Mouse (Mus musculus): Measurements from ENCODE around the gene Gsk3a. TPM values are rescaled to one million over a fixed set of nuclear protein-coding genes. Genes with fewer than 3 reads are reported as not detected.

Gsk3a gene
- polyA plus RNA-seq, 1 experiment from 2014 or later: 20.3 TPM

DNA sequence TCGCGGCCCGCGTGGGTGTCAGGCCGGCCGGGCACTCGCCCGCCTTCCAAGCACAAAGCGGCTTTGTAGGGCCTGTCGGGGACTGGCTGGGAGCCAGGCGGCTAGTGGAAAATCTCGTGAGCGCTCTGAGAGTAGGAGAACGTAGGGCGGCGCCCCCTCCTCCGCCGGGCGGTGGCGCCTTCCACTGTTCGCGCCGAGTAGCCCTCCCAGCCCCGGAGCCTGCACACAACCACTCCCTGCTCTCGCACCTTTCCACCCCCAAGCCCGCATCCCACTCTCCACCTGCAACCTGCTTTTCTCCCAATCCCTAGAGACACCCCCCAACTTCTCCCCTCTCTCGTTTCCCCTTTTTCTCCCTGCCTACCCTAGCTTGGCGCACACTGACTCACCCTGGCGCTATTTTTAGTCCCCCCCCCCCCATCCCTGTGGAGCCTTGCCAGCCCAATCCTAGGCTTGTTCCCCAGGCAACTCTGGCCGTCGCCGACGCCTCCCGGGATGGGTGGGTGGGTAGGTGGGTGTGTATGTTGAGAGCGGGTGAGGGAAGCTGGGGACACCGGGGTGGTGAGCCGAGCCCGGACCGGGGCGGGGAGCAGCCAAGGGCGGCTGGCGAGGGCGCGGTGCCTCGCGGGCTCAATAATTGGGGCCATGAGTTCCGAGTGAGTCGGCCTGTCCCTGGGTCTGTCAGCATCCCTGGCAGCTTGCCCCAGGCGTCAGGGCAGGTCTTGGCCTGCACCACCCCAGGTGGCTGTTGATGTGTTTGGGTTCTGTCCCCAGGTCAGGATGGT, 41.6 kb upstream of the Gsk3a start:
- Histone ChIP-seq H3K27ac (peak overlapping the region; percentile 96), H3K4me1 (peaks cover 71% of the 10 kb centered on the region), H3K4me2 (replicated peaks) (peak overlapping the region; percentile 95), H3K9me3 (no peaks in the 10 kb centered on the region), H3K27me3 (replicated peaks) (no peaks in the 10 kb centered on the region), H3K9ac (peak overlapping the region; percentile 79), H3K4me3 (peak overlapping the region; percentile 53), H3K36me3 (no peaks in the 10 kb centered on the region)
- WGBS: under 1% methylated on average over 49 of the region's 49 CpGs
- peak; percentile 57 for ATAC-seq (ENCODE audit: low FRiP score, low read depth)

- Histone ChIP-seq H3K9me3 (no peaks in the 10 kb centered on the region), H3K27ac (peak overlapping the region; percentile 96), H3K4me2 (replicated peaks) (peak overlapping the region; percentile 95), H3K4me3 (peak overlapping the region; percentile 53), H3K36me3 (peaks cover 4% of the 10 kb centered on the region; the same call in 1 of the 2 replicates), H3K27me3 (replicated peaks) (no peaks in the 10 kb centered on the region), H3K4me1 (peaks cover 66% of the 10 kb centered on the region), H3K9ac (peak overlapping the region; percentile 79)
- under 1% methylated on average over 54 of the region's 60 CpGs for WGBS
- peak; percentile 64 for ATAC-seq (ENCODE audit: low FRiP score, low read depth)
These were observed 40.9 kb upstream of the Gsk3a start for GRCm38 (mm10) chr7:25278341-25279075.

DNA sequence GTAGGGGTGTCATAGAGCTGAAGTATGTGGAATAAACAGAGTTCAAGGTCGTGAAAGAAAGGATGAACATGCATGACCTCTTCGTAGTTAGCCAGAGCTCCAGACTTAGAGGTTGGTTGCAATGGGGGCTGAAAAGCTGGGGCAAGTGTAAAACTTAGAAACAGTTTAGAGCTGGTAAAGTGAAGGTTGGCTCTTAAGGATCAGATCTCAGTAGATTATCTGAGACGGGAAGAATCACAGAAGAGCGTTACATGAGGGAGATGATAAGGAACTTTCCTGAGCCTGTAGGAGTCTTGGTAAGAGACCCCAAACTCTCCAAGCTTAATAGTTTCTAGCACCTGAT, 40.3 kb upstream of the Gsk3a start:
- Histone ChIP-seq H3K36me3 (peaks cover 9% of the 10 kb centered on the region), H3K27me3 (replicated peaks) (no peaks in the 10 kb centered on the region), H3K4me3 (peak overlapping the region; percentile 53), H3K4me2 (replicated peaks) (peak overlapping the region; percentile 95), H3K27ac (no peak overlapping the region), H3K4me1 (peaks cover 60% of the 10 kb centered on the region), H3K9ac (peak overlapping the region; percentile 42), H3K9me3 (no peaks in the 10 kb centered on the region)
- ATAC-seq (ENCODE audit: low FRiP score, low read depth): no peak
- 15% methylated on average over 4 of the region's 4 CpGs for WGBS

DNA sequence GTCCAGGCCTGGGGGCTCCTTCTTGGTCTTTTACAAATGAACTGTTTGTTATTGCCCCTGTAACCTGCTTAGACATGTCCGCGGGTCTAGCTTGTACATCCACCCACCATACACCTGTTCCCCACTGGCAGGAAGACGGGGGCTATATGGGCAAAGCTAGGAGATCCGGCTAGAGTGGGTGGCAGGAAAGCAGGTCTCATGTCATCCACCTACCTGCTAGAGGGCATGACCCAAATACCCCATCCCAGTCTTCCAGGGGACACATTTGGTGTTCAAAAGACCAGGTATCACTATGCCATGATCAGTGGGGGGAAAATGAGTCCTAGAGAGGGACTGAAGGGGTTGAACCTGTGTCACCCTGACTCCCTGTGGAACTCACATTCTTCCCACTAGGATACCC, 39.8 kb upstream of the Gsk3a start:
- Histone ChIP-seq H3K27me3 (replicated peaks) (no peaks in the 10 kb centered on the region), H3K4me2 (replicated peaks) (peak overlapping the region; percentile 95), H3K27ac (no peak overlapping the region), H3K4me3 (no peak overlapping the region), H3K4me1 (peaks cover 57% of the 10 kb centered on the region), H3K9ac (peak overlapping the region; percentile 42), H3K9me3 (no peaks in the 10 kb centered on the region), H3K36me3 (peaks cover 15% of the 10 kb centered on the region)
- 86% methylated on average over 4 of the region's 4 CpGs for WGBS
- ATAC-seq (ENCODE audit: low FRiP score, low read depth): no peak

GRCm38 (mm10) chr7:25275555-25276298, 38.1 kb upstream of the Gsk3a start:
- no peaks in the 10 kb centered on the region for H3K27me3 ChIP-seq (replicated peaks)
- no peak overlapping the region for H3K9ac ChIP-seq
- H3K4me1 ChIP-seq: peaks cover 50% of the 10 kb centered on the region
- H3K4me3 ChIP-seq: no peak overlapping the region
- ATAC-seq (ENCODE audit: low FRiP score, low read depth): no peak
- H3K4me2 ChIP-seq (replicated peaks): peak overlapping the region; percentile 14; the same call in 1 of the 2 replicates
- H3K27ac ChIP-seq: no peak overlapping the region
- WGBS: 60% methylated on average over 9 of the region's 9 CpGs
- H3K9me3 ChIP-seq: no peaks in the 10 kb centered on the region
- peaks cover 32% of the 10 kb centered on the region for H3K36me3 ChIP-seq

- H3K9me3 ChIP-seq: no peaks in the 10 kb centered on the region
- no peak overlapping the region for H3K9ac ChIP-seq
- 0 out of 2 replicates have a peak overlapping the region, but pooled peaks have one; percentile 12 for H3K4me2 ChIP-seq (replicated peaks)
- peaks cover 32% of the 10 kb centered on the region for H3K36me3 ChIP-seq
- H3K27ac ChIP-seq: no peak overlapping the region
- no peak for ATAC-seq (ENCODE audit: low FRiP score, low read depth)
- no peak overlapping the region for H3K4me3 ChIP-seq
- 90% methylated on average over 3 of the region's 3 CpGs for WGBS
- peaks cover 43% of the 10 kb centered on the region for H3K4me1 ChIP-seq
- no peaks in the 10 kb centered on the region for H3K27me3 ChIP-seq (replicated peaks)
These were observed 37.3 kb upstream of the Gsk3a start for GRCm38 (mm10) chr7:25274996-25275395.

DNA sequence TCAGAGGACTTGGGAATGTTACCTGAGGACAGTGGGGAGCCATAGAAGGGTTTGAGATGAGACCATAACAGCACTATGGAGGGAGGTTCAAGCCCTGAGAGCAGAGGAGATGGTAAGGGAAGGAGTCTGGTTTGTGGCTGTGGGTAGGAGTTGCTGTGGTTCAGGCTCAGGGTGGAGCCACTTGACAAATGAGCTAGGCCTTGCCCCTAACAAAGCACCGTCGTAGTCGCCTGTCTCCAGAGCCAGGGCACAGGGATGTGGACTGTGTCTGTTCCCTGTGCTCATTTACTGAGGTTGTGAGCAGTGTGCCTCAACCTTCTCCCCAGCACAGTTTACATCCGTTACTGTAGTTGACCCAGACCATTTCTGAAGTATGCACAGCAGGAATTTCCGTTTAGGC, 36.9 kb upstream of the Gsk3a start:
- WGBS: 63% methylated on average over 5 of the region's 5 CpGs

GRCm38 (mm10) chr7:25273259-25274241, 35.9 kb upstream of the Gsk3a start:
- Histone ChIP-seq H3K4me2 (replicated peaks) (peak overlapping the region; percentile 10; the same call in 1 of the 2 replicates), H3K9ac (peak overlapping the region; percentile 14; the same call in 1 of the 2 replicates), H3K4me3 (no peak overlapping the region), H3K27ac (no peak overlapping the region), H3K9me3 (no peaks in the 10 kb centered on the region), H3K27me3 (replicated peaks) (no peaks in the 10 kb centered on the region), H3K36me3 (peaks cover 32% of the 10 kb centered on the region), H3K4me1 (peaks cover 47% of the 10 kb centered on the region)
- no peak for ATAC-seq (ENCODE audit: low FRiP score, low read depth)
- 92% methylated on average over 22 of the region's 22 CpGs for WGBS

More for the DNA sequence above, 36.9 kb upstream of the Gsk3a start:
- Histone ChIP-seq H3K4me2 (replicated peaks) (0 out of 2 replicates have a peak overlapping the region, but pooled peaks have one; percentile 12), H3K4me3 (no peak overlapping the region), H3K27ac (no peak overlapping the region), H3K36me3 (peaks cover 32% of the 10 kb centered on the region), H3K9ac (no peak overlapping the region), H3K27me3 (replicated peaks) (no peaks in the 10 kb centered on the region), H3K9me3 (no peaks in the 10 kb centered on the region), H3K4me1 (peaks cover 43% of the 10 kb centered on the region)
- no peak for ATAC-seq (ENCODE audit: low FRiP score, low read depth)

GRCm38 (mm10) chr7:25272445-25273258, 35.0 kb upstream of the Gsk3a start:
- Histone ChIP-seq H3K4me2 (replicated peaks) (peak overlapping the region; percentile 10; the same call in 1 of the 2 replicates), H3K36me3 (peaks cover 32% of the 10 kb centered on the region), H3K4me1 (peaks cover 42% of the 10 kb centered on the region), H3K4me3 (0 out of 2 replicates have a peak overlapping the region, but pooled peaks have one; percentile 7), H3K9me3 (no peaks in the 10 kb centered on the region), H3K9ac (no peak overlapping the region), H3K27me3 (replicated peaks) (no peaks in the 10 kb centered on the region), H3K27ac (no peak overlapping the region)
- 89% methylated on average over 38 of the region's 38 CpGs for WGBS
- ATAC-seq (ENCODE audit: low FRiP score, low read depth): no peak

DNA sequence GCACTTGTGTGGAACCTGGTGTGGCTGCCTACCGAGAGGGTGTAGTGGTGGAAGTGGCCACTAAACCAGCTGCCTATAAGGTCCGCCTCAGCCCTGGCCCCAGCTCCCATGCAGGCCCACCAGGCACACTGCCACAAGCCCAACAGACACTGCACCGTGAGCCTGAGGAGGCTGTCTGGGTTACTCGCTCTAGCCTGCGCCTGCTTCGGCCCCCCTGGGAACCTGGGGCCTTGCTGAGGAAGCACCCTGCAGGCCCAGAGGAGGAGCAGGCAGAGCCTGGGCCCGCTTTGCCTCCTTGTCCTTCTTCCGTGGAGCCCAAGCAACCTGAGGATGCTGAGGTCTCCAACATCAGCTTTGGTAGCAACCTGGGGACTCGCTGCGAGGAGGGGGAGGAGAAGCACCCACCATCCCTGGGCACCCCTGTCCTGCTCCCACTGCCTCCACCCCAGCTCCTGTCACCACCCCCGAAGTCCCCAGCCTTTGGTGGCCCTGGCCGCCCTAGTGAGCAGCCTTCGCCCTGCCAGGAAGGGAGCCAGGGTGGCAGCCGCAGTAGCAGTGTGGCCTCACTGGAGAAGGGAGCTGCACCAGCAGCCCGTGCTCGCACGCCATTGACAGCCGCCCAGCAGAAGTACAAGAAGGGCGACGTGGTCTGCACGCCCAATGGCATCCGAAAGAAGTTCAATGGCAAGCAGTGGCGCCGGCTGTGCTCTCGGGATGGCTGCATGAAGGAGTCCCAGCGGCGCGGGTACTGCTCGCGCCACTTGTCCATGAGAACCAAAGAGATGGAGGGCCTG, 34.2 kb upstream of the Gsk3a start:
- ATAC-seq (ENCODE audit: low FRiP score, low read depth): no peak
- 90% methylated on average over 30 of the region's 30 CpGs for WGBS
- H3K4me1 ChIP-seq: peaks cover 40% of the 10 kb centered on the region
- H3K4me2 ChIP-seq (replicated peaks): no peak overlapping the region
- no peaks in the 10 kb centered on the region for H3K27me3 ChIP-seq (replicated peaks)
- H3K27ac ChIP-seq: no peak overlapping the region
- H3K36me3 ChIP-seq: peaks cover 32% of the 10 kb centered on the region
- H3K9ac ChIP-seq: no peak overlapping the region
- 0 out of 2 replicates have a peak overlapping the region, but pooled peaks have one; percentile 7 for H3K4me3 ChIP-seq
- H3K9me3 ChIP-seq: no peaks in the 10 kb centered on the region

Data from neural tube, embryonic 12.5 days (tissue).